Mouse (Mus musculus) T-helper 2 cell (primary cell): ENCODE measurements around the gene Accsl.

Experiments
- in situ Hi-C: fragments of 300-600 bp; cut with MboI, MseI; formaldehyde crosslinking; loops from one replicate; pipeline ENCODE4 v1.15.1; 2025; ENCODE audit warnings: high pct_unique_total_duplicates

Gene Accsl

GRCm38 (mm10) chr2:93877005-93877404 is 8.0 kb upstream of the Accsl start:
- in situ Hi-C loops = no loop called here

- in situ Hi-C loops = loop anchor here (25.0 kb wide), 1 partner anchor 1188 kb away; no protein-coding TSS in a partner anchor
Measured at GRCm38 (mm10) chr2:93874606-93875005, 5.6 kb upstream of the Accsl start.

DNA sequence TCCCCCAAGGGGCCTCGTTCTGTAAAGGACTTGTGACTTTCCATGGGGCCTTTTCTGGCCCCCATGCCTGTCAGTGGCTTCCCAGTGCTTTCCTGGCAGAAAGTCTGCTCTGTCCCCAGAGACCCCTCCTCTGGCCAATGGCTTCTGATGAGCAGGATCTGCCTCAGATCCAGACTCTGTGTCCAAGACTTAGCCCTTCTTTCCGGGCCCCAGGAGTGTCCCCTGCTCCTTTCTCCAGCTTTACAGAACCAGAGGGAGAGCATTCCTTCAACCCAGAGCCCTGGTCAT is 5.2 kb upstream of the Accsl start:
- in situ Hi-C loops = loop anchor here (25.0 kb wide), 1 partner anchor 1188 kb away; no protein-coding TSS in a partner anchor

- in situ Hi-C loops = loop anchor here (25.0 kb wide), 1 partner anchor 1189 kb away; no protein-coding TSS in a partner anchor
Measured at GRCm38 (mm10) chr2:93873449-93874226, 4.7 kb upstream of the Accsl start.

GRCm38 (mm10) chr2:93872257-93872656 is 3.3 kb upstream of the Accsl start:
- in situ Hi-C loops = loop anchor here (25.0 kb wide), 1 partner anchor 1190 kb away; no protein-coding TSS in a partner anchor

GRCm38 (mm10) chr2:93871411-93871925 is 2.5 kb upstream of the Accsl start:
- in situ Hi-C loops = loop anchor here (25.0 kb wide), 1 partner anchor 1191 kb away; no protein-coding TSS in a partner anchor

GRCm38 (mm10) chr2:93870842-93871241 is 1.9 kb upstream of the Accsl start:
- in situ Hi-C loops = loop anchor here (25.0 kb wide), 1 partner anchor 1191 kb away; no protein-coding TSS in a partner anchor

- in situ Hi-C loops = loop anchor here (25.0 kb wide), 1 partner anchor 1194 kb away; no protein-coding TSS in a partner anchor
Measured at GRCm38 (mm10) chr2:93868566-93868965, 391 bp downstream of the Accsl start.

GRCm38 (mm10) chr2:93863229-93863628 is 5.7 kb downstream of the Accsl start:
- in situ Hi-C loops = loop anchor here (25.0 kb wide), 1 partner anchor 1199 kb away; no protein-coding TSS in a partner anchor

DNA sequence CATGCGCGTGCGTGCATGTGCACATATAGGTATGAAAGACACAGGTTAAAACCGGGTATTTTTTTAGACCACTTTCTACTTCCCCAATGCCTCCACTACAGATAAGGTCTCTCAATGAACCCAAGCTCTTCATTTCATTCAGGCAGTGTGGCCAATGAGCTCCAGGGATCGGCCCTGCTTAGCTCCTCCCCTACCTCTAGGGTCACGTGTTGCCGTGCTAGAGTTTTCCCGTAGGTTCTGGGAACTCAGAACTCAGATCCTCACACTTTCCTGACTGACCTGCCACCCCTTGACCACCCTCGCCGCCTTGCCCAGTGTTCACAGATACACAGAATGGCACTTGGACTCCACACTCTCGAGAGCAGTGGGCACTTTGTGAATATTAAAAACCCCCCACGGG is 10.1 kb downstream of the Accsl start:
- in situ Hi-C loops = loop anchor here (5.0 to 25.0 kb wide), 2 partner anchors 143 to 1203 kb away; no protein-coding TSS in a partner anchor

DNA sequence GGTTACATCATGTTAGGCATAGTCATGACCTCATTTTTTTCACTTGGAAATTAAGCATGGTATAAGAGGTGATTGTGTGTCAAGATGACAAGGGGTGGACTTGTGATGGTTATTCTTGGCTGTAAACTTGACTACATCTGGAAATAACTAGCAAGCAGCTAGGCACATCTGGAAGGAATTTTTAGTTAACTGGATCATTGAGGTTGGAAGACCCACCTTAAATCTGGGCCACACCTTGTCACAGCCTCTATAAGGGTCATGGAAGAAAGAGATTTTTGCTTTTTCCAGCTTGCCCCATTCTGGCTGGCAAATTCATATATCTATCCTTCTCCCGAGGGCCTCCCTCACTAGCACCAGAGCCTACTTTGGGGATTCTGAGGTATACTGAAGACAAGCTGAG is 17.7 kb downstream of the Accsl start:
- in situ Hi-C loops = loop anchor here (25.0 kb wide), 1 partner anchor 1211 kb away; no protein-coding TSS in a partner anchor

DNA sequence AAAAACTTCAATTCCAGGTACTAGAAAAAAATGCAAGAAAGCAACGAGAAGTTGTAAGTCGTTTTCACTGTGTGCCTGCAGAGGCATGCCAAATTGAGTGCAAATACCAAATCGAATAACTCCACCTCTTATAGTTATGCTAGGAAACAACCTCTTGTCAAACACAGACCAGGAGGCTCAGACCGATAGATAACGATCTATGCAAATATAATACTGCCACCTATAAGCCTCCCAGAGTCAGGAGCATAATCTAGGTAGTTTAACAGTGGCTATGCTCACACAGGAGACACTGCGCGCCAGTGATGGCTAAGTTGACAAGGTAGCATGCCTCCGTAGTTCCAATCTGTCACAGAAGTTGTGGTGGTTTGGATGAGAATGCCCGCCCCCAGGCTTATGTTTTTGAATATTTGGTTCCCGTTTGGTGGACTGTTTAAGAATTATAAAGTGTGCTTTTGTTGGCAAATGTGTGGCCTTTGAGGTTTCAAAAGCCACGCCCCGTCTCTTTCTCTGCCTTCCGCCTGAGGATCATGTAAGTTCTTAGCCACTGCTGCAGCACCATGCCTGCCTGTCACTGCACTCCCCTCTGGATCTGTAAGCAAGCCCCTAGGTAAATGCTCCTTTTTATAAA is 18.5 kb downstream of the Accsl start:
- in situ Hi-C loops = loop anchor here (25.0 kb wide), 1 partner anchor 1212 kb away; no protein-coding TSS in a partner anchor

GRCm38 (mm10) chr2:93849505-93850089 is 19.4 kb downstream of the Accsl start, which contains the start of gene Accs:
Gene Accs (minus strand): TSS chr2:93849943.
- in situ Hi-C loops = loop anchor here (25.0 kb wide), 1 partner anchor 1213 kb away; no protein-coding TSS in a partner anchor

DNA sequence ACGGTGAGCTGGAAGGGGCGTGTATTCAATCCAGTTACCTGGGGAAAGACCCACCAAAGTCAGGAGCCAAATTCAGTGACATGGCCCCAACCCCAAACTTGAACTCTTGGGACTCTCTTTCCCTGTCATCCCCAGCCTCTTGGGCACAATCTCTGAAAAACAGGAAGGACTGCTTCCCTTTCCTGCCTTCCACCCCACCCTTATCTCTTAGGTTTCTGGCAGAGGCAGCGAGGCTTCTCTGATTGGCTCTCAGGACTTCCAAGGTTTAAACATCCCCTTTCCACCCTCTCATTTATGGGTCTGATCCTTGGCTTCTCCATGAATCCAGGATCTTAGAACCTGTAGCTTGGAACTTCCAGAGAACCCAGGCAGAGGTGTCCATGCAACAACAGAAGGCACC is 27.6 kb downstream of the Accsl start:
- in situ Hi-C loops = no loop called here

DNA sequence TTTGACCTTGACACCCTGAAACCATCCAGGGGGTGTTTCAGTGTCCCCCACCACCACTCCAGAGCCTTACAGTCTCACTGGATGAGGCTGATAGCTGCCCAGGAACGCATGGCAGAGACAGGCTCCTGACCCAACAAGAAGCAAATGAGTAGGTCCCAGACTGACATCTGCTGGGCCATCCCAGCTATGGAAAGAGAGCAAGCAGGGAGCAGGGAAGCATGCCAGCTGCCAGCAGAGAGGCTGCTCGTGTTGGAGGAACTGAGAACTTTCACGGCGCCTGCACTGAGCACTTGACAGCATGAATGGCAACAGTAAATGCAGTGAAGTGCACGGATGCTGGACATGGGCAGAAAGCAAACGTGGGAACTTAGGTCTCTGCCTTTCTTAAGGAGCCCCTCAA is 28.8 kb downstream of the Accsl start:
- in situ Hi-C loops = no loop called here

DNA sequence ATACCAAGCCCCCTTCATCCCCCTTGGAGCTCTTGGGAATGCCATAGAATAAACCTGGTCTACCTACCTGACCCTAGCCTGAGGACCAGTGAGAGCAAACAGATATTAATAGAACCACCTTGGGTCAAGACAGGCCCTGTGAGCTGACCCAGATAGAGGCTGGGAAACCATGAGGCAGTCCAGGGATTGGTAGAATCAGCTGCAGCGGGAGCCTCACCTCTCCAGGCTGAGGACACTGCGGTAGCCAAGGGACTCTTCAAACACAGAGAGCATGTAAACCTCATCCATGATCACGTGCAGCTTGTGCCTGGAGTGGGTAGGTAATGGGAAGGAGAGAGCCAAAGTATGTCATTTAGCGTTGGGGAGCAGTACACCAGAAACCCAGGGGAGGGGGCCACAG is 30.0 kb downstream of the Accsl start:
- in situ Hi-C loops = no loop called here

DNA sequence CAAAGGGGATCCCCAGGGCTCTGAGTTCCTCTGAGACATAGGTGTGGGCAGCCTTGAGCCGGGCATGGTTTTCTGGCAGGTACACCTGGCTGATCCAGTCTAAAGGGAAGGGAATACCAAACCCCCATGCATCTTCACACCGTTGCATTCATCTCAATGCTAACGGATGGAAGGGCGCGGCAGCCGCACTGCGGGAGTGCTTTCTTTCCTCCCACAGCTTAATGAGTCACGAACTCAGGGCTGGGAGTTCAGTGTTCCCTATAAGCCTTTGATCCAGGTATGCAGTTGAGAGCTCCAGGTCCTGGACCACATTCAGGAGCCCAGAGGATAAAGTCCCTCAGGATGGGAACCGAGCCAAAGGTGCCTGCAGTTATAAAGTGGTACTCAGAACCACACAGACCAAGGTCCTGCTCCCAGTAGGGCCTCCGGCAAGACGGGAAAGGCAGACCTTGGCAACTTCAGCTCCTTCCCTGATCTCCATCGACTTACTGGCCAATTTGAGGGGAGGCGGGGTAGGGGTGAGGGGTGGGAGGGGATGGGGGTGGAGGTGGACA is 32.6 kb downstream of the Accsl start:
- in situ Hi-C loops = no loop called here

GRCm38 (mm10) chr2:93835596-93835995 is 33.4 kb downstream of the Accsl start:
- in situ Hi-C loops = no loop called here

DNA sequence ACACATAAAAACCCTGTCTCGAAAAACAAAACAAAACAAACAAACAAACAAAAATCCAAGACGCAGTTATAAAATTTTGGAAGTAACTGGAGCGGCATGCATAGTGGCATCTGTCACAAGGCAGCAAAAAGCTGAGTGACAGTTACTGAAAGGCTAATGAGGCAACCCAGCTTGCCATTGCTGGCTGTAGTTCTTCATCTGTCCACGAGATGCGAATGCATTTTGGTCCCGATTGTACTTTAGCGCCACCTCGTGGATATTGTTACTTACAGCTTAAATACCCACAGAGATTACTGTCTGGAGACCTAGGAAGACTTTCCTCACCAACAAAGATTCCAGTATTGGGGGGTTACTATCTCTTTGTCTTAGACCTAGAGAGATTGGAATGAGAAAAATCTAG is 45.4 kb downstream of the Accsl start:
- in situ Hi-C loops = no loop called here

DNA sequence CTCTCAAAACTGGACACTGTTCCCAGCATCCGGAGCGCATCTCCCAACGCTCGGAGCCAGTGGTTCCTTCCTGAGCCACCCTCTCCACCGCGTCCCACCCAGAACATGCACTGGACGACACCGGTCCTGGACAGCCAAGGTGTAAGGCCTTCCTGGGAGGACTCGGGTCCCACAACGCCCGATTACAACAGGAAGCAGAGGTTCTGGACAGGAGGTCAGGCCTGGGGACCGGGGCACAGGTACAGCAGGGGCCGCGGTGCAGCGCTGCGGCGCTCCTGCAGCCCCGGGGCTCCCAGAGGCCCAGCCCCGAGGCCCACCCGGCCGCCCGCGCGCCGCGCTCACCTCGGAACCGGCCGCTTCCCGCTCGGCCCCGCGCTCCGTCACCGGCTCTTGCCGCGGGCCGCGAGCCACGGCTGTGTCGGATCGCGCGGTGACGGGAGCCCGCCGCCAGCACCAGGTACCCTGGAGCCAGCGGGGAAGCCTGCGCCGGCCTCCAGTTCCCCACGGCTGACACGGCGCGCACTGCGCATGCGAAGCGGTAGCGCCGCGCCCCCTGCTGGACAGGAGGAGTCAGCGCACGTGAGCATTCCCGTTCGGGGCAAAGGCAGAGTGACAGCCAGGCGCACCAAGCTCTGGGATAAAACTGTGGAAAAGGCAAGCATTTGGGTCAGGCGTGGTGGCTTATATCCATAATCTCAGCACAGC is 46.8 kb downstream of the Accsl start, which contains the start of gene Ext2:
Gene Ext2, minus strand, starts transcription at position 524 of the 705 bp plus-strand sequence.
- in situ Hi-C loops = no loop called here

DNA sequence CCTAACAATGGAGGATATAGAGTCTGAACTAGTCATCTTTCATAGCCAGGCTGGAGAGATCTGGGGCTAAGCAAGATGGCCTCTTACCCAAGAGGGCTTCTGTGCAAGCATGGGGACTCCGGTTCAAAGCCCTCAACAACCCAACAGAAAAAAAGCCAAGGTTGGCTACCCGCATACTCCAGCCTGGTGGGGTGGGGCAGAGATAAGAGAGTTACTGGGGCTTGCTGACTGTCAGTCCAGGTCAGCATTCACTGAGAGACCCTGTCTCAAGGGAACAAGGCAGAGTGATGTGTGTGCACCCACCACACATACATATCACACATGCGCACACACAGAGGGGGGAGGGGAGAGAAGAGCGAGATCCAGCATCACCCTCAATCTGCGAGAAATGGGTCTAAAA is 51.2 kb downstream of the Accsl start:
- in situ Hi-C loops = loop anchor here (5.0 kb wide), 1 partner anchor 340 kb away; no protein-coding TSS in a partner anchor
